Mouse (Mus musculus) lung, postnatal 14 days (tissue): ENCODE data around the gene Fgf7.

Experiments used
- DNase-seq: peaks from one replicate; pipeline ENCODE4 v3.0.0; 2021

Fgf7 gene

DNA sequence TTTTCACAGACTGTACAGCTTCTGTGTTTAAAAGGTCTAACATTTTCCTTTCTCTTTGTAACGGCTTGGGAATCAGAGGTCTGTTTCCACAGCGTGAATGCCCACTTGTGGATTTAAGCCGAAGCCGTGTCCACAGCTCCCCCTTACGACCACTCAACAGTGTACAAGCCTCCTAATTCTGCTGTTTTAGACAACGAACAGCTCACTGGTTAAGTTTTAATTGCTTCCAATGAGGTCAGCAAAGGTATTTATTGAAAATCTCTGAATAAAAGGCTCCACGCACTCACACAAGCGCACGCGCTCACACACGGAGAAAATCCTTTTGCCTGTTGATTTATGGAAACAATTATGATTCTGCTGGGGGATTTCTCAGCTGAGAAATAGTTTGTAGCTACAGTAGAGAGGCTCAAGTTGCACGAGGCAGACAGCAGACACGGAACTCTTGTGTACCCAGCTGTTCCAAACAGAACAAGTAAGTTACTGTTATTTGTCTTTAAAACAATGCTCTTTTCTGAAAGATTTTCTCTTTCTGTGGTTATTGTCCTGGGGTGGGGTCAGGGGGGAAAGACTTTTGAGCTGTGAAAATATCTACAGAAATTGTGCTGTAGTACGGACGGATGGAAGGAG lies at the start of gene Fgf7:
TSS of gene Fgf7 (plus strand) at position 280 of the 627 bp plus-strand sequence.
- DNase-seq, result peak; percentile 52

DNA sequence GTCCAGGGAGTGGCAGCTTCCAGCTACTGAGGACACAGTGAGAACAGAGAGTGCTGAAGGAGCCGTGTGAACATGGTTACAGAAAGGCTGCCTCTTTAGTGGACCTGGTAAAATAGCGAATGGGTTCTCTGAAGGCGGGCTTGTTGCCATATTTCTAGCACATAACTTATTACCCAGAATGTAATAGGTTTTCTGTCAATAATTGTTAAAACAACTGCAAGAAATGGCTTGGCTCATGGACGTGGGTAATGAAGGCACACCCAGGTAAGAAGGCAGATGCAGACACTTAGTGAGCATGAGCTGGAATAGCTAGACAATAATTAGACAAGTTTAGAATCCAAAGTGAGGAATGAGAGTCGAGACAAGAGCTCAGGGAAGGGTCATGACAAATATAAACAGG lies 32.2 kb upstream of the Fgf7 start:
- no peak for DNase-seq

DNA sequence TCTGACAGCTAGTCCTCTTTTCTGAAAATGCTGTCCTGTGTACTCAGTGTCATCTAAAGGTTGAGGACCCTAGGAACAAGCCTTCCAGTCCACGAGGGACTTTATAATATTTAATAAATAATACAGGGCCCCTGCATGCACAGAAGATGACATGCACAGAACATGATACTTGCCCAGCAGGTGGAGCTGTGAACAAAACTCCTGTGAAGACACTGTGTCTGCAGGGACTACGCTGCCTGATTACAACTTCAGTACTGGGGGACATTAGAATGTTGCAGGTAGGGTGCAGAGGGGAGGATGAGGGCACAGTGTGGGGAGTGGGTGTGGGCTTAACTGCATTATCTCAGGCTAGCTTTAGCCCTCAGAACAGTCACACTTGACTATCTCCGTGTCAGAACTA lies 28.4 kb upstream of the Fgf7 start:
- DNase-seq, result peak; percentile 73

DNA sequence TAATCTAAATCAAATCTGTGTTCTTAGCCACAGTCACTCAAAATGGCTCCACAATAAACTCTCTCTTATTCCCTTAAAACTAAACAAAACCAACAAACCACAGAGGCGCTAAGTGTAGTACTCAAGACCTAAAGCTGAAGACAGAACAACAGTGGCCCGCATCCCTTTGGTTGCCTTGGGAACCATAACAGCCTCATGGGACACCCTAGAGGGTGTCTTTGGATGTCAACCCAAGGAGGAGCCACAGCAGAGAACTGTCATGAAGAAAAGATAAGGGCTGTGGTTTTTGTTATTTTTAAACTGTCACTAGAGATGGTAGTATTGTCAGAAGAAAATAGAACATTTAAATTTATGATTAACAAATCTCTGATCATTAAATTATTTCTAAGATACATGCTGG lies 27.7 kb upstream of the Fgf7 start:
- DNase-seq, result no peak

DNA sequence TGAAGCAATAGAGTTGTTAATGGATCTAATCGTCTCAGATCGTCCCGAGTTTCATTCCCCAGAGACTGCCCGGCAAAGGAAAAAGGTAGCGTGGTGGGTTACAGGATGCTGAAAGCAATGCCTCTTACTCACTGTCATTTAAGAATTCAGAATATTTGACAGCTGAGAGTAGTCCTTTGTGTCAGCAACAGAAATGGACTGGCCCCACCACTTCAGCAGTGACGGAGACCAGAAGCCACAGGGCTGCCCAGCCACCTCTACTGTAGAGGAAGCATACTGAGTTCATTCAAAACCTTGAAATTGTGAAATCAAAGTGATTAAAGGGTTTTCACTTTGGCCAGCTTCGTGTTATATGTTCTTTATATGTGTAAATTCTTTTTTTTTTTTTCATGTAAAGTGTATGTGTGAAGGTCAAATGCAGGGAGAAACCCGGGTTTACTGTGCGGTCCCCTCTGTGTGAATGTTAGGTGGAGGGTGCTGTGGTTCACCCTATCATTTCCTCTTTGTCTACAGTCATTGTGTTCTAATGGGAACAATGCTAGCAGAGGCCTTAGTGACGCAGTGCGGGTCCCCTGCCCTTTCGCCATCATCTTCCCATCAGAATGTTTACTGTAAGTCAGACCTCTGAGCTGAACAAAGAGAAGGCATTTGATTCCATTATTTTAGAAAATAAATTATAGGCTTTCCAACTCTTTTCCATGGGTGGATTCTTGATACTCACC lies 19.3 kb upstream of the Fgf7 start:
- DNase-seq, result no peak

DNA sequence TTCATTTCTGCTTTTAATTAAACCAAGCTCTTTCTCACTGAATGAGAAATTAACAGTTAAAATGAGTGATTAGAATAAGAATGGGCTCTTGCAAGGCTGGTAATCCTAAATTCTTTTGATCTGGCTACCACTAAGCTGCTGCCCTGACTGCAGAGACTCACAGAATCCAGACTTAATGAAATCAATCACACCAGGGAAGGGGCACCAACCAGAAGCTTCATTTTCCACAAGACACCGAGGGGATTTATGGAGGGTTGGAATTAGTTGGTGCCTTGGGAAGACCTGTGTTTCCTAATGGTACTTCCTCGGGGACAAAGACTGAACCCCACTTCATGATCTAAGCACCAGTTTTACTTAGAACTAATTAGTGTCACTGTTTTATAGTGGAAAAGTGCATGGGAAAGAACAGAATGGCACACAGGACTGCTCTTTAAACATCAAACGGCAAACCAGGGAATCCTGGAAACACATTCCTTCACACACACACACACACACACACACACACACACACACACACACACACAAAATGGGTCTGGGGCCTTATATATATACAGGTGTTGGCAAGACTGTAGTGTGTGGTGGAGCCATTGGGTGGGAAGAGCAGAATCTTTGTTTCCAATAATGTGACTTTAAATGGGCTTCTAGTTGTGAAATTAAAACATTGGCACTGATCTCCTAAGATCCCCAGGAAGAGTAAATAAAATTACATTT lies 18.5 kb upstream of the Fgf7 start:
- DNase-seq, result no peak

DNA sequence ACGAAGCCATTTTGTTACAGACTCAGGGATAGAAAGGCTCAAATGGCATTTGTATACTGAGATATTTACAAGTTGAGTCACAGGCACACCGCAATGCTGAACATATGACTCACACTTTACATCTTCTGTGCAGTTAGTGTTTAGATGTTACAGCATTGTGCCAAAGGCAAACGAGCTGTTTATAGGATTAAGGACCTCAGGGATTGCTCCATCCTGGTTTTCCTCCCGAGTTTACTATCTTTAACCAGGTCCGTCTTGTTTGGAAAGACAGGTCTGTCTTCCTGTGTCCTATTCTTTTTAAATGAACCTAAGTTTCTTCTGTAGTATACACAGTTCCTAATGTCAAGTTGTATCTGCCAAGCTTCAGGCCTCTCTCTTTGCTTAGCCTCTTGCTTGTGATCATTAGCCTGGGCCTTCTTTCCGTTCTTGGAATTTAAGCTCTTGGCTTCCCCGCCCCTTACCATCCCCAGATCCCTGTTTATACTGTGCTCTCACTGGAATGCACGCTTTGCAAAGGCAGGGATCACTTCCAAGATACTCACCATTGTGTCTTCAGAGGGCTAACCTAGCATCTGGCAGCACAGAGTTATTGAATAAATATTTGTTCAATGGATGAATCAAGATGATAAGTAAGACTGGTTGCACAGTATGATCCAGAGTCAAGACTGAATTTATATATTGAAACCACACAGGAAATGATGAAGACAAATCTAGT lies 3.1 kb upstream of the Fgf7 start:
- DNase-seq, result peak; percentile 57

DNA sequence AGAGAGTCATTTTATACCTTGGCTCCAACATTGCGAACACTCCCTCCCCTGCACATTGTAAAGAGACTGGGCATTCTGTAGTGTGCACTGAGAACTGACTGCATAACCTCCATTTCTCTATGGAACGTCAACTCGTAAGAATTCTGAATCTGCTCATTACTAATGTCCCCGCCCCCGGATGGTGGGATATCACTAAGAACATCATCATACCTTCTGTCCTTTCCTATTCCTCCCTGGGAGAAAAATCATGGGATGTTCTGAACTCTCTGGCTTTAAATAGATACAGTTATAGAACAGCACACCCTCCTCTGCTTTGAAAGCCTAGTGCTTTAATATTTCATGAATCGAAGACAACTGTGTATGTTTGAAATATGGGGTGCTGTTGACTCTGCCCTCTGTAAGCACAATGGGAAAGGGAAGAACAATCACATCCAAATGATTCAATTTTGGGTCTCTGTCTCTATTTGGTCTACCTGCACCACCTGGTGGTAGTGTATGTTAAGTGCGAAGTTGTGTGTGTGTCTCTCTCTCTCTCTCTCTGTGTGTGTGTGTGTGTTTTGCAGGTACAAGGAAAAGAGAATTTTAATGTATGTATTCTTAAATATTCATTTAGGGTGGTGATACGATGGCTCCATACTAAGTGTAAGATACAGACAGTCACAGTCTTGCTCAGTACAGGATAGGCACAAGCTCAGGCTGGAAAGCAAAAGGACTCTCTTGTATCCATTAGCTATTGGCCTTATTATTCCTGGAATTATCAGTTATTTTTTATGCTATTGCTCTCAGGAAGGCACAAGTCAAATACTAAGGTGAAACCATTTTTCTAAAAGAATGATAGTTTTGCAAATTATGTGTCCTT lies 1.1 kb upstream of the Fgf7 start:
- peak; percentile 34 for DNase-seq

DNA sequence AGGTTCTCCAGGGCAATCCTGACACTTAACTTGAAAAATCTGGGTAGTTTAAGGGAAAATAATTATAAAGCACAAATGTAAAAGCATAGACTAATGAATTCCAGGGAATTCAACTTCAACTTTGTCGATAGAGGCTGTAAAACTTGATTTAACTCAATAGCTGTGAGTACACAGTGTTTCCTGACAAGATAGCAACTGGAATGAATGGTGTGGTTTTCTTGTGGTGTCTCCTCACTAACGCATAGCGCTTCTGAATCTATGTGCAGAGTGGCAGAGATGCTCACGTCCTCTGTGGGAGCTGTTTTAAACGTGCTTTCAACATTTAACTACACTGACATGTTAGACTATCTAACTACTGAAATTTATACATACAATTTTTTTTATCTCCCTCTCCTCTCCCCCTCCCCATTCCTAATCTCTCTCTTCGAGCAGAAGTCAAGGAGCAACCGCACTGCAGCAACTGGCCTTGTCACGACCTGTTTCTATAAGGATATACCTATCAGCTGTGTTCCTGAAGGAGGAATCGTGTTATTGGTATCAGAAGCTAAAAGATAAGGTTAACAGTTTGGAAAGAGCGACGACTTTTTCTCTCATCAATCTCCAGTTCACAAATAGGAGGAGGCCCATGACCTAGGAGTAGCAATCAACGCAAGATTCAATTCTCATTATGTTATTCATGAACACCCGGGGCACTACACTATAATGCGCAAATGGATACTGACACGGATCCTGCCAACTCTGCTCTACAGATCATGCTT lies 734 bp downstream of the Fgf7 start:
- no peak for DNase-seq

DNA sequence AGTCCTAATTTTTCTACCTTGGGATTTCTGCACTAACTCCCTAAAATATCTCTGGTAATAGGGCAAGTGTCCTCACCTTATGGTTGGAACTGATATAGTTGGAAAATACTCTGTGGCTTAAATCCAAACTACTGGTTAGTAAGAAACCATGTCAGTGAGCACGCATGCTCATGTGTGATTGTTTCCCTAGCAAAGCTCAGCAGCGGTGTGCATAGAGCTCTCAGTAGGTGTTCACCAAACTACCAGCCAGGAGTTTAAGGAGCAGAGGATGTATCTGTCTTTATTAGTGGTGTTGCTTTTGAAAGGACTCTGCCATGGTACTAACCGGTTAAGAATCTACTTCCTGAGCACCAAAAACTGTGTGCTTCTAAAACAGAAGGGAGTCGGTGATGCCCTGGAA lies 1.7 kb downstream of the Fgf7 start:
- no peak for DNase-seq

DNA sequence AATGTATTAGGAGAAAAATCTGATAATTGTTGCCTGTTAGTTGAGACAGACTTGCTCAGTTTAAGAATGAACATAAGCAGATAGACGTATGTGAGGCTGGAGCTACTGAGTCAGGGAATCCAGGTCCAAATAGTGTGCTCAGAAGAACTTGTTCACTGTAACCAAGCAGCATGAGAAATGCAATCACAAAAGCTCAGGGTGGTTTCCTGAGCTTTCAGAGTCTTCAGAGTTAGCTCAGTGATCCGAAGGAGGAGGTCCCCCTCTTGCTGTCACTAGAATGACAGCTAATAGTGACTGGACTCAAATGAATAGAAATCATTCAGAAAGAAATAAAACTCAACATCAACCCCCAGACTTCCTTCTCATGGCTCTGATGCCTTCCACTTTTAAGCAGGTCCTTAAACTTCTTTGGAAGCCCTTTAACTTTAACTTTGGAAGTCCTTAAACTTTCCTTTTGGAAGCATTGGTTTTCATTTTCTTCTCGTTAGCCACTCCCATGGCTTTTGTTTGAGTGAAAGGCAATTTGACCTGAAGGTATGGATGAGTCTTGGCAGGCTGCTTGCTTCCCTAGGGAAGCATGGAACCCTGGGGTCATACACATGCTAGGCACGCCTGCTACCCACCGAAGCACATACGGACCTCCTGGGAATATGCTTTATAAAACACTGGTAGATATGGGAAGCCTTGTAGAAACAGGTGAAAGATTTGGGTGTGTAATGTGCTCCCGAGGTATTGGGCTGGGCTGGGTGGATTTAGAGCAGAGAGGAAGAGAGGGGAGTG lies 4.0 kb downstream of the Fgf7 start:
- DNase-seq, result no peak

DNA sequence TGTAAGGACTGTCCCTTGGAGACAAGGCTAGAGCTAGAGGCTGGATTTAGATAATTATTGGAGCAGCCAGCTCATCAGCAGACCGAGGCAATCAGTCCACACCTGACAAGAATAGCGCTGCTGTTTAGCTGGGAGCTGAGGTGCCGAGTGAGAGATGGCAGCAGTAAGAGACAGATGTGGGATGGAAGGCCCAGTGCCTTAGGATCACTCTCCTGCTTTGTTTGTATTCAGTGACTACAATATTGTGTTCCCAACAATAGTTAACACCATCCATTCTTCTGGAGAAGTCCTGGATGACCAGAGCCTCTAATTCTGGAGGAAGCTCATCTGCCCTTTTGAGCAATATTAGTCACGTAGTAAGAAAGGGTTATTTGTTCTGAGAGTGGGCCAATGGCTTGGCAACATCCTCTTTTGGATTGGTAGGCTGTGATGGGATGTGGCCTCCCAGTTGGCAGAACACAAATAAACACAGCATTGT lies 5.0 kb downstream of the Fgf7 start:
- peak; percentile 66 for DNase-seq

DNA sequence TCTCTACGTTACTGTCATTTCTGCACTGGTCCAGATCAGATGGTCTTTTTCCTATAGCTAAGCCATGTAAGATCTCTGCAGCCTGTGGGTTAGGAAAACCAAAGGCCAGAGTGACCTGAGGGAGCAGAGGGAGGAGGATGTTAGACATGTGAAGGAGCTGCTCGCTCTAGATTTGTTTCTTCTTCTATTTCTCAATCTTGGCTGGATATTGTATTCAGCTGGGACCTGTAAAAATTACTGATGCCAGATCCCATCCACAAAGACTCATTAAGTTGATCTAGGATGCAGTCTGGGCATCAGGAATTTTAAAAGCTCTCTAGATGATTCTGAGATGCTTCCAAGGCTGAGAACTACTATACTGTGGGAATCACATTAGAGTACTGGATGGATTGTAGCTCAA lies 6.2 kb downstream of the Fgf7 start:
- no peak for DNase-seq

DNA sequence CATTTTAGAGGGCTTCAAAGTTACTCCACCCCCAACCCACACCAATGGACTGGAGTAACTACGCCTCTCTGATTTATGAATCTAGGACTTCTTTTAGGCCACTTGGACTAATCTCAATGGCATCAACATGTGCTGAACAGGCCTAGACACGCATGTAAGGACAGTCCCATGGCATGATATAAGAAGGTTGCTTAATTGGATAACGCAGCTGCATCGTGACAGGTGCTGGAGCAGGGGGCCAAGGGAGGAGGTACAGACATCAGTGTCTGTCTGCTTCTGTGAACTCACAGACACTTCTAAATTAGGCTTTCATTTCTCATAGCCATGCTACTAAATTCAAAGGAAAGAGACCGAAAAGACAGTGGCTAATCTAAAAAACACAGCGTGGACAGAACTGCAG lies 6.8 kb downstream of the Fgf7 start:
- DNase-seq, result no peak

DNA sequence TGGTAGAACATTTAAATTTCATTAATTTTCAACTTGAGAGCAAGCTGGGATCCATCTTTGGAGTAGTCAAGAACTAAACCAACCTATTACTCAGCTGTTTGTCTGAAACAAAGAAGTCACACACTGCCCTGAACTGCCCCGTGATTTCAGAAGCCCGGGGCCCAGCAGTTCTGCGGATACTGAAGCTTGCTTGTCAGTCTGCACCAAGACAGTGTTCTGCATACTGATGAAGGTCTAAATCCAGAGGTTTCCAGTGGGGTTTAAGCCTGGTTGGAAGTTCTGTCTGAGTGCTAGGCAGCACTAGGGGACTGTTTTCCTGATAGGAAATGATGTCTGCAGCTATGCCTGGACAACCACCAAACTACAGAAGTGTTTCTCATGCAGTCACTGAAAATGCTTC lies 8.2 kb downstream of the Fgf7 start:
- DNase-seq, result no peak

DNA sequence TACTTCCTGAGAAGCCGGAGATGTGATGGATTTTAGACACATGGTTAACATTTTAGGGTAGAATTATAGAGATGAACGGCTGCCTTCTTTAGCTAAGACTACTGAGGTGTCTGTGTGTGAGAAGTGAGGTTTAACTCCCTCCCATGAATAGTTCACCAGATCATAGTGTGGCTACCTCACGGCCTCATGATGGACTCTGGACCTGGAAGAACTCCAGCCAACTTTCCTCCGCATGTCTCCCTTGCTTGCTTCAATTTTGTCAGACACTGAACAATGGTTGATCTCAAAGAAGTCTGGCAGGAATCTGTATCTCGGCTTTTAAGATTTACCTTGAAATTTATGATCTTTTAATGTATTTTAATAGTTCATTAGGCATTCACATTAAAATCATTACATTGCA lies 11.2 kb downstream of the Fgf7 start:
- no peak for DNase-seq

DNA sequence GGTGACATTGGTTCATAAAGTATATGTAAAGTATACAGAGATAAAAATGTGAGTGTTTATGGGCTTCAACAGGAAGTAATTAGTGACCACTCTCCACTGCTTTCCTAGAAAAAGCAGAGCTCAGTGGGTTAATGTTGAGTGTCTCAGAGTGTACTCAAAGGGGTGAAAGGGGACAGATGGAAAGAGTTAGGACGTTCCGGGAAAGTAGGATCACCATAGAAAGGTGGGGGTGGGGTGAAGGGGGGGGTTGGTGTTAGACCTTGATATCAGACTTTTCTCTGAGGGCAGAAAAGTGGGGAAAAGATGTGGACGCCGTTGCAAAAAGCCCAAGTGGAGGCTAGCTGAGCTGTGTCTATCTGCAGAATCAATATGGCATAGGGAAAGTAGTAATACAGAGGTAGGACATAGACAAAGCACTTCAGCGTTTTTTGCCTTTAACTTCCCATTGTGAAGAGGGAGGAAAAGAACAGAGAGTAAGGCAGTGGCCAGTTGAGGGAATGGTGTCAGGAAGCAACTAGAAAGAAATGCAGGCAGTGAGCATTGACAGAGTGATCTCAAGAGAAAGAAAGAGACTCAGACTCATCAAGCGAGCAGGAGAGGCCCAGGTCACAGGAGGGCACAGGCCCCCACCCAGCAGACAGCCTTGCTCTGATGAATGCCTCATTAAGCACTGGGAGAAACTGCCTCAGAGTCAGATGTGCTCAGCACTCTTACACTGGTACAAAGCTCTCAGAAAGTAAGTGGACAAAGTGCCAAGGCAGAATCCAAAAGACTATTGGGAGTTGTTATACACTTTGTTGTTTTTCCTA lies 18.5 kb downstream of the Fgf7 start:
- DNase-seq, result no peak

DNA sequence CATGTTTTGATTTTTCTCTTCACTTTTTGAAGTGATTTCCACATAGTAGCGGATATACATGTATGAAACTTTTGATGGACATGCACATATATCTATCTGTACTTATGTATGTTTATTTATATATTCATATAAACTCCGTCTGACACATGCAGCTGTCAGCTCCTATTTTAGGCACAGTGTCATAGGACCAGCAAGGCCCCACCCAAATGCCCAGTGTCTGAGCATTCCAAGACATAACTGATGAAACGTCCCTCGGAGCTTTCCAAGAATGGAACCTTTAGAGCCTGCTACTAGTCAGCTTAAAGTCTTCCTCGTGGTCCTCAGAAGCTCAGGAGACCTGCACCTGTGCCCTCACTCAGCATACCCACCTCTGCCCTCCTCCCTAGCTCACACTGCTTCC lies 19.2 kb downstream of the Fgf7 start:
- DNase-seq, result no peak

DNA sequence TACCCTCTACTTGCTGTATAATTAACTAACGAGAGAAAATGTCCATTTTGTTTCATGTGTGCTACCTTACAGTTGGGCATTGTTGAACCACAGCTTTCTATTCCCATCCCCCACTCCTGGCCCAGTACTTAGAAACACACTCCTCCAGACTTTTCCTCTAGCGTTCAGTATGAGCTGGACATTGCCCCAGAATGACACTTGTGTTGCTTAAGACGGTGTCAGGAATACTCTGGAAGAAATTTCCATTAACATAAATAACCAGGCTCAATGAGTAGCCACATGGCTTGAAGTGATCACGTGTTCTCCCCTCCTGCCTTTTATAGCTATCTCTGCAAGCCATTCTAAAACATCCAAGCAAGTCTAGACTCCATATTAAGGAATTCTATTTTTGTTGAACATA lies 26.1 kb downstream of the Fgf7 start:
- peak; percentile 33 for DNase-seq
